Mouse (Mus musculus) embryonic facial prominence, embryonic 12.5 days (tissue): ENCODE data around the gene Csnk1g1. TPM values are rescaled to one million over a fixed set of nuclear protein-coding genes. Genes with fewer than 3 reads are reported as not detected.

ENCODE experiments used
- ATAC-seq: fragments of 200-750 bp; cut with Nextera tagmentation; 2 replicates; pipeline ENCODE4 v1.8.0; 2017; ENCODE audit not compliant: insufficient number of reproducible peaks, insufficient read depth, low FRiP score, low TSS enrichment
- H3K27ac ChIP-seq: fragments of 300-500 bp; sonication (generic); 2 replicates; pipeline ENCODE4 v1.5.1; 2016; ENCODE audit warnings: mild to moderate bottlenecking
- H3K27me3 ChIP-seq: fragments of 300-500 bp; sonication (generic); 2 replicates; pipeline ENCODE4 v1.6.1; 2016; ENCODE audit warnings: mild to moderate bottlenecking, moderate library complexity
- H3K36me3 ChIP-seq: fragments of 300-500 bp; sonication (generic); 2 replicates; pipeline ENCODE4 v1.6.1; 2016; ENCODE audit warnings: mild to moderate bottlenecking
- H3K4me1 ChIP-seq: fragments of 300-500 bp; sonication (generic); 2 replicates; pipeline ENCODE4 v1.6.1; 2016
- H3K4me2 ChIP-seq: fragments of 300-500 bp; sonication (generic); replicated peaks from 2 replicates; pipeline ENCODE4 v1.6.1; 2016; ENCODE audit warnings: mild to moderate bottlenecking, moderate library complexity
- H3K4me3 ChIP-seq: fragments of 300-500 bp; sonication (generic); 2 replicates; pipeline ENCODE4 v1.5.1; 2016; ENCODE audit warnings: mild to moderate bottlenecking
- H3K9ac ChIP-seq: fragments of 300-500 bp; sonication (generic); 2 replicates; pipeline ENCODE4 v1.6.1; 2016; ENCODE audit warnings: mild to moderate bottlenecking, moderate library complexity
- H3K9me3 ChIP-seq: fragments of 300-500 bp; sonication (generic); 2 replicates; pipeline ENCODE4 v1.6.1; 2016; ENCODE audit warnings: mild to moderate bottlenecking, moderate library complexity
- WGBS: fragments of 180-500 bp; shearing (Covaris S2); methylation state at CpG from one replicate; pipeline ENCODE4 v1.1.7; 2016; 5-methylcytosine and 5-hydroxymethylcytosine counted together
- polyA plus RNA-seq: library from polyadenylated mRNA; unstranded; fragments of >200 nt; fragmentation: Nextera tagmentation; extraction: Ambion mirVana; gene quantifications from 2 replicates; pipeline ENCODE4 v1.2.1, GENCODE M21; 2016

The Csnk1g1 gene
- polyA plus RNA-seq, 1 experiment from 2014 or later: 19.3 TPM

DNA sequence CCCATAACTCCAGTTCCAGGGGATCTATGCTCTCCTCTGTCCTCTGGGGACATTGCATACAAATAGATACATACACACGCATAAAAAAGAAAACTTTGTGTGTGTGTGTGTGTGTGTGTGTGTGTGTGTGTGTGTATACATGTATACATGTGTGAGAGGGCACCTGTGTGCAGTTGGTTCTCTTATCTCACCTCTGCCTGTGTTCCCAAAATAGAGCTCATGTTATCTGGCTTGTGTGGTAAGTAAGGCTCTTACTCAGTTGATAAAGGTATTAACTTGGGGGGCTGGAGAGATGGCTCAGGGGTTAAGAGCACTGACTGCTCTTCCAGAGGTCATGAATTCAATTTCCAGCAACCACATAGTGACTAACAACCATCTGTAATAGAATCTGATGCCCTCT is 8.3 kb downstream of the Csnk1g1 start:
- whole genome bisulfite sequencing: 85% methylated on average over 1 of the region's 1 CpGs

GRCm38 (mm10) chr9:65928456-65928855 is 19.7 kb downstream of the Csnk1g1 start:
- H3K36me3 ChIP-seq: no peaks in the 10 kb centered on the region
- H3K27ac ChIP-seq: no peak overlapping the region
- no peak for ATAC-seq
- H3K4me3 ChIP-seq: no peak overlapping the region
- H3K27me3 ChIP-seq: no peaks in the 10 kb centered on the region
- no peak overlapping the region for H3K9ac ChIP-seq
- no peaks in the 10 kb centered on the region for H3K9me3 ChIP-seq
- no peaks in the 10 kb centered on the region for H3K4me1 ChIP-seq
- H3K4me2 ChIP-seq: no peak overlapping the region

More for the DNA sequence above, 8.3 kb downstream of the Csnk1g1 start:
- no peak overlapping the region for H3K4me2 ChIP-seq
- no peaks in the 10 kb centered on the region for H3K4me1 ChIP-seq
- no peak for ATAC-seq
- H3K36me3 ChIP-seq: no peaks in the 10 kb centered on the region
- no peaks in the 10 kb centered on the region for H3K27me3 ChIP-seq
- no peaks in the 10 kb centered on the region for H3K9me3 ChIP-seq
- H3K4me3 ChIP-seq: no peak overlapping the region
- H3K27ac ChIP-seq: no peak overlapping the region
- H3K9ac ChIP-seq: no peak overlapping the region

GRCm38 (mm10) chr9:65929826-65930225 is 21.1 kb downstream of the Csnk1g1 start:
- Histone ChIP-seq H3K36me3 (no peaks in the 10 kb centered on the region), H3K27me3 (no peaks in the 10 kb centered on the region), H3K4me1 (no peaks in the 10 kb centered on the region), H3K9ac (no peak overlapping the region), H3K4me2 (no peak overlapping the region), H3K27ac (no peak overlapping the region), H3K9me3 (no peaks in the 10 kb centered on the region), H3K4me3 (no peak overlapping the region)
- no peak for ATAC-seq

DNA sequence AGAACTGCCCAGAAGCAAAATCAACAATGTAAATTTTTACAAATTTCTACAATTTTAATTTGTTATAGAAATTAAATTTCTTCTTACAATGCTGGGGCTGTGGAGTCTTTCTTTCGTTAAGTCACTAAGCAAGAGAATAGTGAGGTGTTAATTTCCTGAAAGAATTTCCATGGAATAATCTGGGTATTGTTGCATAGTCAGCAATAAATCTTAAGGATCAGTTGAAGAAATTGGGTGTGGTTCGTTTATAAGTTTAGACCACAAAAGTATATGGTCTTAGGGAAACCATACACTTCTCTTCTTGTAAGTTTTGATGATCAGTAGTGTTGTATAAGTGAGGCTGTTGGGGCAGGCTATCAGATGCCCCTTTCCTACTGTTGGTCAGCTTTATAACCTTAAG is 28.8 kb downstream of the Csnk1g1 start:
- H3K9ac ChIP-seq: no peak overlapping the region
- H3K36me3 ChIP-seq: no peaks in the 10 kb centered on the region
- no peak overlapping the region for H3K4me3 ChIP-seq
- ATAC-seq: no peak
- no peak overlapping the region for H3K4me2 ChIP-seq
- WGBS: 95% methylated on average over 2 of the region's 2 CpGs
- no peaks in the 10 kb centered on the region for H3K4me1 ChIP-seq
- no peaks in the 10 kb centered on the region for H3K27me3 ChIP-seq
- H3K9me3 ChIP-seq: no peaks in the 10 kb centered on the region
- H3K27ac ChIP-seq: no peak overlapping the region

GRCm38 (mm10) chr9:65951082-65951587 is 42.4 kb downstream of the Csnk1g1 start:
- Histone ChIP-seq H3K9ac (no peak overlapping the region), H3K4me1 (no peaks in the 10 kb centered on the region), H3K27ac (no peak overlapping the region), H3K27me3 (no peaks in the 10 kb centered on the region), H3K36me3 (peaks cover 11% of the 10 kb centered on the region; the same call in 1 of the 2 replicates), H3K4me2 (no peak overlapping the region), H3K4me3 (no peak overlapping the region), H3K9me3 (no peaks in the 10 kb centered on the region)
- 90% methylated on average over 3 of the region's 3 CpGs for WGBS
- ATAC-seq: no peak

- Histone ChIP-seq H3K4me3 (no peak overlapping the region), H3K27me3 (no peaks in the 10 kb centered on the region), H3K4me2 (no peak overlapping the region), H3K9ac (no peak overlapping the region), H3K36me3 (no peaks in the 10 kb centered on the region), H3K4me1 (peaks cover 11% of the 10 kb centered on the region; the same call in 1 of the 2 replicates), H3K27ac (no peak overlapping the region), H3K9me3 (no peaks in the 10 kb centered on the region)
- ATAC-seq: no peak
- 74% methylated on average over 3 of the region's 3 CpGs for WGBS
These were observed 61.3 kb downstream of the Csnk1g1 start for GRCm38 (mm10) chr9:65970009-65970408.

- Histone ChIP-seq H3K36me3 (no peaks in the 10 kb centered on the region), H3K4me1 (peaks cover 13% of the 10 kb centered on the region; the same call in 1 of the 2 replicates), H3K27ac (0 out of 2 replicates have a peak overlapping the region, but pooled peaks have one; percentile 50), H3K4me3 (no peak overlapping the region), H3K9ac (no peak overlapping the region), H3K4me2 (no peak overlapping the region), H3K27me3 (no peaks in the 10 kb centered on the region), H3K9me3 (no peaks in the 10 kb centered on the region)
- no peak for ATAC-seq
- WGBS: 27% methylated on average over 2 of the region's 2 CpGs
These were observed 64.5 kb downstream of the Csnk1g1 start for GRCm38 (mm10) chr9:65973206-65973605.

DNA sequence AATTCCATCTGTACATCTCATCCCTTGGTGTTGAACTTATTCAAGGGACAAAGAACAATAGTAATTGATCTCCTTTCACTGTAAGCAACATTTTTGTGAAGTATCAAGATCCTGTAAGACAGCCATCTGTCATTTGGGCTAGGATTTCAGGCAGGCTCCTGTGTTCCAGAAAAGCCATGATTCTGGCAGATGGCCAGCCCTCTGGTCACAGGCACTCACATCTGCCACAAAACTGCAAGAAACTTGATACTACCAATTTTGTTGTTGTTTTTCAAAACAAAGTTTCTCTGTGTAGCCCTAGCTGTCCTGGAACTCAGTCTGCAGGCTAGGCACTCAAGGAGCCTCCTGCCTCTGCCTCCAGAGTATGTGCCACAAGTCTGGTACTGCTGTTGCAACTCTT is 67.2 kb downstream of the Csnk1g1 start:
- H3K9me3 ChIP-seq: no peaks in the 10 kb centered on the region
- peaks cover 13% of the 10 kb centered on the region; the same call in 1 of the 2 replicates for H3K4me1 ChIP-seq
- no peak overlapping the region for H3K4me3 ChIP-seq
- H3K27me3 ChIP-seq: no peaks in the 10 kb centered on the region
- no peak overlapping the region for H3K4me2 ChIP-seq
- no peak overlapping the region for H3K9ac ChIP-seq
- no peak for ATAC-seq
- H3K27ac ChIP-seq: no peak overlapping the region
- H3K36me3 ChIP-seq: no peaks in the 10 kb centered on the region

DNA sequence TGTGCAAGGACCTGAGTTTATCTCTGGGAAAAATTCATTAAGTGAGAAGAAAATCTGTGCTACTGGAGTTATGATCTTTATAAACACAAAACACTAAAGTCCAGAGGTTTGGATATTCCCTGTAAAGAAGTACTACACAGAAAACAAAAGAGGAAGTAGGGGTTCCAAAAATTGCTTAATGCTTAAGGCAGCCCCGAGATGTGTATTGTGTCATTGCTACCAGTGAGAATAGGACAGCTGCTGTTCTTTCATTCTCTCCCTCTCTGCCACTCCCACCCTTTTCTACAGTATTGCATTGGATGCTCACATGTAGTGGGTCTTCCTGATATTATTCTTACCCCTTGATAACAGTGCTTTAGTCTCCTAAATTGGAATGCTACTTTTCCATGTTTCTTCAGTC is 74.1 kb downstream of the Csnk1g1 start:
- H3K27ac ChIP-seq: no peak overlapping the region
- no peaks in the 10 kb centered on the region for H3K36me3 ChIP-seq
- H3K4me2 ChIP-seq: no peak overlapping the region
- H3K9me3 ChIP-seq: no peaks in the 10 kb centered on the region
- H3K4me1 ChIP-seq: no peaks in the 10 kb centered on the region
- ATAC-seq: no peak
- WGBS: 90% methylated on average over 1 of the region's 1 CpGs
- no peak overlapping the region for H3K4me3 ChIP-seq
- H3K9ac ChIP-seq: no peak overlapping the region
- no peaks in the 10 kb centered on the region for H3K27me3 ChIP-seq

DNA sequence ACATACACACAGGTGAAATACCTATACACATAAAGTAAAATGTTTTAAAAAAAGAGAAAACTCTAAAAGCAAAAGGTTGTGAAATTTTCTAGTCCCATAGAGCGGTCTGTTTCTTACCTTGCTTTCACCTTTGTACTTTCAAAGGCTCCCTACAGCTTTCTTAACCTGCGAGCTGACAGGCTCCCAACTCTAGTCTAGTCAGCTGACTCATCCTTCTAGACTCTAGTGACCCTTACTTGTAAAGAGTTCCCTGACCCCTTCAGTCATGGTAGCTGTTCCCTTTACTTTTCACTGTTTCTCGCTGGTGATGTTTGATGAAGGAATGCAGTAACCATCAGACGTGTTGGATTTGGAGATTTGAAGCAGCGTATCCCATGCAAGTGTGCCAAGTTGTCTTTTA is 78.3 kb downstream of the Csnk1g1 start:
- WGBS: 91% methylated on average over 5 of the region's 5 CpGs
- H3K36me3 ChIP-seq: no peaks in the 10 kb centered on the region
- no peaks in the 10 kb centered on the region for H3K27me3 ChIP-seq
- no peak overlapping the region for H3K27ac ChIP-seq
- no peak overlapping the region for H3K4me2 ChIP-seq
- no peak overlapping the region for H3K9ac ChIP-seq
- H3K4me3 ChIP-seq: no peak overlapping the region
- ATAC-seq: no peak
- no peaks in the 10 kb centered on the region for H3K9me3 ChIP-seq
- H3K4me1 ChIP-seq: no peaks in the 10 kb centered on the region

- H3K27me3 ChIP-seq: no peaks in the 10 kb centered on the region
- no peak for ATAC-seq
- H3K9ac ChIP-seq: no peak overlapping the region
- H3K4me2 ChIP-seq: no peak overlapping the region
- H3K27ac ChIP-seq: no peak overlapping the region
- no peaks in the 10 kb centered on the region for H3K9me3 ChIP-seq
- no peaks in the 10 kb centered on the region for H3K4me1 ChIP-seq
- no peaks in the 10 kb centered on the region for H3K36me3 ChIP-seq
- WGBS: 93% methylated on average over 7 of the region's 7 CpGs
- H3K4me3 ChIP-seq: no peak overlapping the region
These were observed 87.1 kb downstream of the Csnk1g1 start for GRCm38 (mm10) chr9:65995603-65996376.

DNA sequence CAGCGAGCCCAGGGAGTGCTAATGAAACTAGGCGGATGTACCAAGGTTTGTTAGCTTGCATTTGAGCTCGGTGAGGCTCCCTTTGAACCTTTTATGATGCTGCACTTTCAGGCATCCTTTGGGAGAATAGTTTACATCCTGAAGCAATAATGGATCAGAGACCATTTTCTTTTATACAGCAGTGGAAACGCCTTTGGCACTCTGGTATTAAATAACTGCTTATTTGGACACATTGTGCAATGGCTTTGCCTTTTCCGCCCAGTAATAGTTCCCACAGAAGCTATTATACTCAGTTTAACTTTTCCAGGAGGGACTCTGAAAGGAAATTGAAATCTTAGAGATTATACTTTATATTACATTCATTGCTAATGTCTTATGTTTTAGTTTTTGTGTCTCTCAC is 90.2 kb downstream of the Csnk1g1 start:
- Histone ChIP-seq H3K36me3 (peaks cover 12% of the 10 kb centered on the region), H3K9me3 (no peaks in the 10 kb centered on the region), H3K4me2 (no peak overlapping the region), H3K27me3 (no peaks in the 10 kb centered on the region), H3K27ac (no peak overlapping the region), H3K9ac (no peak overlapping the region), H3K4me1 (no peaks in the 10 kb centered on the region), H3K4me3 (no peak overlapping the region)
- ATAC-seq: no peak
- 68% methylated on average over 5 of the region's 5 CpGs for WGBS
